Mouse (Mus musculus): ENCODE data around the gene Atf7ip.

DNA sequence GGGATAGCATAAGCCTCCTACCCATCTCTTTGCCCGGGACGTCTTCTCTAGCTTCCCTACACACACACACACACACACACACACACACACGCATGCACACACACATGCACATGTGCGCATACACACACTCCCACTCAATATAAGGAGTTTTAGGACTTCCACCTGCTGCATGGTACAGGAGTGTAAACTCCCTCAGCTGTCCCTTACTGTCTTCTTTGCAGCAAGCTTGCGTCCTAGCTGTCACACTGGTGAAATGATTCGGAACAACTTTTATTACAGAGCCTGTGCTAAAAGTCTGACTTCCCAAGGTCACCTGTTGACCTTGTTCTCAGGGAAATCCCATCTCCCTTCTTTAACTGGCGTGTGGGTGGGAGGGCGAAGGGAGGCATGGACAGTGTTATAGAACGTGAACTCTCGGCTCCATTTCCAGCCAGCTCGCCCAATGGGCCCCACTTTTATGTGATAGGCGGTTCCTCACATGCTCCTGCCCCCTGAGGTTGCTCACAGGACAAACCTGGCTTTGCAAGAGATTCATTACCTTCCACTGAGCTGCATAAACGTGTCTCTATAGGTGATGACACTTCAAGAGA is 126.1 kb downstream of the Atf7ip start:
- TF ChIP-seq CTCF (conservative IDR thresholded peaks at IDR 0.05; ENCODE audit: low read length) (no peak), NANOG (IDR thresholded peaks at IDR 0.05; ENCODE audit: borderline replicate concordance, low read length) (no peak), POU5F1 (IDR thresholded peaks at IDR 0.05; ENCODE audit: borderline replicate concordance, low read length) (no peak)
